Mouse (Mus musculus): ENCODE measurements at regions not wholly inside any gene's neighbourhood (a gene's known extent, or its start where the extent isn't known, plus 50 kb on each side); places are given as distances from the start of the nearest gene placed in this dataset.

GRCm38 (mm10) chr2:15148381-15148780, 93.5 kb upstream of the Nsun6 start:
- no peak for TF ChIP-seq POLR2A (IDR thresholded peaks at IDR 0.05; ENCODE audit: insufficient read depth, low read length)
- TF ChIP-seq EP300 (IDR thresholded peaks at IDR 0.05; ENCODE audit: insufficient read depth, low read depth, low read length) = no peak

Measured in ES-Bruce4 (cell line).